Mouse (Mus musculus): Measurements from ENCODE around the gene Vhl. TPM values are rescaled to one million over a fixed set of nuclear protein-coding genes. Genes with fewer than 3 reads are reported as not detected.
A peak's percentile ranks its signal among the peaks of the same experiment; 100 is the strongest.
"Not testable (repeated sequence)": the region's sequence is repeated elsewhere in the genome, so short reads cannot be mapped to it uniquely, and the experiment has no call there.

Vhl gene
- polyA plus RNA-seq, 1 experiment from 2014 or later, result 39.5 TPM

- Histone ChIP-seq H3K9me3 (no peaks in the 10 kb centered on the region), H3K36me3 (no peaks in the 10 kb centered on the region; the same call in 1 of the 2 replicates), H3K27ac (peak overlapping the region; percentile 57; the same call in 1 of the 2 replicates), H3K4me2 (no peak overlapping the region), H3K9ac (no peak overlapping the region), H3K4me3 (replicated peaks) (no peak overlapping the region), H3K4me1 (peaks cover 10% of the 10 kb centered on the region), H3K27me3 (replicated peaks) (no peaks in the 10 kb centered on the region)
- WGBS, result 62% methylated on average over 8 of the region's 8 CpGs
- ATAC-seq (ENCODE audit: insufficient read depth, low FRiP score, low read depth), result no peak
Observed at GRCm38 (mm10) chr6:113667611-113668122, 43.9 kb downstream of the Vhl start.

- Histone ChIP-seq H3K27ac (peak overlapping the region; percentile 87), H3K27me3 (replicated peaks) (no peaks in the 10 kb centered on the region), H3K4me3 (replicated peaks) (no peak overlapping the region), H3K36me3 (no peaks in the 10 kb centered on the region; the same call in 1 of the 2 replicates), H3K9me3 (no peaks in the 10 kb centered on the region), H3K4me1 (peaks cover 10% of the 10 kb centered on the region), H3K9ac (no peak overlapping the region), H3K4me2 (peak overlapping the region; percentile 29; the same call in 1 of the 2 replicates)
- 34% methylated on average over 15 of the region's 15 CpGs for WGBS
- peak; percentile 90 for ATAC-seq (ENCODE audit: insufficient read depth, low FRiP score, low read depth)
Observed at GRCm38 (mm10) chr6:113668287-113669154, 44.8 kb downstream of the Vhl start.

GRCm38 (mm10) chr6:113669821-113670220, 46.1 kb downstream of the Vhl start:
- no peak overlapping the region for H3K4me2 ChIP-seq
- H3K4me3 ChIP-seq (replicated peaks), result no peak overlapping the region
- WGBS, result 51% methylated on average over 7 of the region's 7 CpGs
- H3K27ac ChIP-seq, result peak overlapping the region; percentile 87; the same call in 1 of the 2 replicates
- H3K27me3 ChIP-seq (replicated peaks), result no peaks in the 10 kb centered on the region
- ATAC-seq (ENCODE audit: insufficient read depth, low FRiP score, low read depth), result no peak
- H3K36me3 ChIP-seq, result no peaks in the 10 kb centered on the region; the same call in 1 of the 2 replicates
- H3K4me1 ChIP-seq, result peaks cover 10% of the 10 kb centered on the region
- H3K9me3 ChIP-seq, result no peaks in the 10 kb centered on the region
- H3K9ac ChIP-seq, result no peak overlapping the region

DNA sequence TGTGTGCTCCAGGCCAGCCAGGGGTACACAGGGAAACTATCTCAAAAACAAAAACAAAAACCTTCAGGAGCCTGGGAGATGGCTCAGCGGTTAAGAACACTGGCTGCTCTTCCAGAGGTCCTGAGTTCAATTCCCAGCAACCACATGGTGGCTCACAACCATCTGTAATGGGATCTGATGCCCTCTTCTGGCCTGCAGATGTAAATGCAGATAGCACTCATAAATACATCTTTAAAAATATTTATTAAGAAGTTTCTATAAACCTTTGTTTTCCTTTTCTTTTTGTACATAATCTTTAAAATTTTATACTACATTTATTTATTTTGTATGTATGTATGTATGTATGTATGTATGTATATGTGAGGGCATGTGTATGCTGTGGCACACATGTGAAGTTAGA, 48.3 kb downstream of the Vhl start:
- H3K4me1 ChIP-seq; H3K27me3 ChIP-seq (replicated peaks); H3K36me3 ChIP-seq; H3K4me3 ChIP-seq (replicated peaks); H3K27ac ChIP-seq; H3K9me3 ChIP-seq; ATAC-seq (ENCODE audit: insufficient read depth, low FRiP score, low read depth); H3K4me2 ChIP-seq; H3K9ac ChIP-seq: not testable (repeated sequence)
- WGBS, result 92% methylated on average over 1 of the region's 1 CpGs

- Histone ChIP-seq H3K9me3 (no peaks in the 10 kb centered on the region), H3K4me3 (replicated peaks) (no peak overlapping the region), H3K27me3 (replicated peaks) (no peaks in the 10 kb centered on the region), H3K9ac (no peak overlapping the region), H3K4me1 (peaks cover 7% of the 10 kb centered on the region), H3K27ac (no peak overlapping the region), H3K4me2 (no peak overlapping the region), H3K36me3 (no peaks in the 10 kb centered on the region; the same call in 1 of the 2 replicates)
- no peak for ATAC-seq (ENCODE audit: insufficient read depth, low FRiP score, low read depth)
- WGBS, result 74% methylated on average over 6 of the region's 6 CpGs
Observed at GRCm38 (mm10) chr6:113672989-113673388, 49.2 kb downstream of the Vhl start.

- Histone ChIP-seq H3K27ac (no peak overlapping the region), H3K4me1 (no peaks in the 10 kb centered on the region), H3K9ac (no peak overlapping the region), H3K4me2 (no peak overlapping the region), H3K36me3 (no peaks in the 10 kb centered on the region; the same call in 1 of the 2 replicates), H3K4me3 (replicated peaks) (no peak overlapping the region), H3K9me3 (no peaks in the 10 kb centered on the region), H3K27me3 (replicated peaks) (no peaks in the 10 kb centered on the region)
- ATAC-seq (ENCODE audit: insufficient read depth, low FRiP score, low read depth), result no peak
- 80% methylated on average over 4 of the region's 4 CpGs for WGBS
Observed at GRCm38 (mm10) chr6:113675234-113675633, 51.5 kb downstream of the Vhl start.

GRCm38 (mm10) chr6:113675991-113676390, 52.2 kb downstream of the Vhl start:
- Histone ChIP-seq H3K27me3 (replicated peaks) (no peaks in the 10 kb centered on the region), H3K4me2 (no peak overlapping the region), H3K27ac (no peak overlapping the region), H3K36me3 (no peaks in the 10 kb centered on the region; the same call in 1 of the 2 replicates), H3K4me1 (no peaks in the 10 kb centered on the region), H3K9me3 (no peaks in the 10 kb centered on the region), H3K4me3 (replicated peaks) (no peak overlapping the region), H3K9ac (no peak overlapping the region)
- ATAC-seq (ENCODE audit: insufficient read depth, low FRiP score, low read depth), result no peak
- WGBS, result 88% methylated on average over 9 of the region's 9 CpGs

DNA sequence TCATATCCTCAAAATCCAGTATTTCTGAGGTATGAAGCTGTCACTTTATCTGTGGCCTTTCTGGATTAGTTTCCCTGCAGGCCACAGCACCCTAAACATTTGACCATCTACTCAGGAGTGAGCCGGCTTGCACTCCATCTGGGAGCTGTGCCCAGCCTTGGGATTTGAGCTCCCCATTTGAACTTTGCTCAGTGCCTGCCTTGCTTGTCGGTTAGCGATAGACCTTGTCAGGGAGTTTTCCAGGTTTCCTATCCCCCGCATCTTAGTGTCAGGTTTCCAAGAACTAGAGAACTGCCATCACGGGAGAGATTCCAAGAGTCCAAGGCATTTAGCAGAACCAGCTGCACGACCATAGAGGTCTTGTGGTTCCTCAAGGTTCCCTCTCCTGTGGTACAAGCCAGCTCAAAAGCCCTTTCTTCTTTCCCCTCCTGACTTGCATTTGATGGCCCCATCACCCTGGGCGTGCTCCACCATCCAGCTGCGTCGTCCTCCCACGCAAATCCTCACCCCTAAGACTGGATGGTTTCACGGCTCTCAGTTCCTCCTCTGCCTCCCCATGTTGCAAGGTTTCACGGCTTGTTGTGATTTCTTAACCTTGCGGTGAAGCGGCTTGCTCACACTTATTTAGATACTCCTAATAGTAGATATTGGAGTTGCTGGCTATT, 53.4 kb downstream of the Vhl start:
- Histone ChIP-seq H3K36me3 (no peaks in the 10 kb centered on the region), H3K9ac (no peak overlapping the region), H3K4me1 (no peaks in the 10 kb centered on the region), H3K9me3 (no peaks in the 10 kb centered on the region), H3K4me2 (no peak overlapping the region), H3K27ac (no peak overlapping the region), H3K27me3 (replicated peaks) (no peaks in the 10 kb centered on the region), H3K4me3 (replicated peaks) (no peak overlapping the region)
- no peak for ATAC-seq (ENCODE audit: insufficient read depth, low FRiP score, low read depth)
- WGBS, result 65% methylated on average over 14 of the region's 14 CpGs

- no peaks in the 10 kb centered on the region for H3K9me3 ChIP-seq
- no peak for ATAC-seq (ENCODE audit: insufficient read depth, low FRiP score, low read depth)
- H3K4me1 ChIP-seq, result no peaks in the 10 kb centered on the region
- no peak overlapping the region for H3K4me2 ChIP-seq
- no peak overlapping the region for H3K4me3 ChIP-seq (replicated peaks)
- no peak overlapping the region for H3K9ac ChIP-seq
- no peak overlapping the region for H3K27ac ChIP-seq
- no peaks in the 10 kb centered on the region for H3K27me3 ChIP-seq (replicated peaks)
- no peaks in the 10 kb centered on the region for H3K36me3 ChIP-seq
- WGBS, result 79% methylated on average over 14 of the region's 14 CpGs
Observed at GRCm38 (mm10) chr6:113678246-113679012, 54.7 kb downstream of the Vhl start.

DNA sequence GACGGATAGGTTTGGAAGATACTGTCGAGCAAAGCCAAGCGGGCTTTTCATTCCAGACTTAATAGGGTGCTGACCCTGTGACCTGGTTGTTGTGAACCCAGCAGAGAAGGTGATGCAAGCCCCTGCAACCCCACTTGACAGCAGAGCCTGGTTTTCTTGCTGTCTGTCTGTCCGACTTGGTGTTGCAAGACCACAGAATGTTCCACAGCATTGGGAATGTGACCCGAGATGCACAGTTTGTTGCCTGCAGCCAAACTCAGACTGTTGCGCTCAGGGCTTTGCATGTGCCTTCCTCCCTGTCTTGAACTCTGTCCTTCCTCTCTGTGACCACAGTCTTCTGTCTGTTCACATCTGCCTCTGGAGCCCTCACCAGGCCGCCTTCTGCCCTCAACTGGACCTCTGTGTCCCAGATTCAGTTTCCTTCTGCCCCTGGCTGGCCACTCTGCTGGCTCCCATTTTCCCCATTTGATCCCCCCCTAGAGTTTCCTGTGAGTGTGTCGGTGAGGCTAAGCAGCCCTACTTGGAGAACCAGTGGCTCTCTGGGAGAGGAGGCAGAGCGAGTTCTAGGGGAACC, 56.3 kb downstream of the Vhl start:
- no peak overlapping the region for H3K4me2 ChIP-seq
- no peak overlapping the region for H3K27ac ChIP-seq
- WGBS, result 76% methylated on average over 9 of the region's 9 CpGs
- H3K36me3 ChIP-seq, result no peaks in the 10 kb centered on the region
- no peaks in the 10 kb centered on the region for H3K9me3 ChIP-seq
- no peaks in the 10 kb centered on the region for H3K4me1 ChIP-seq
- H3K4me3 ChIP-seq (replicated peaks), result no peak overlapping the region
- no peaks in the 10 kb centered on the region for H3K27me3 ChIP-seq (replicated peaks)
- no peak overlapping the region for H3K9ac ChIP-seq
- no peak for ATAC-seq (ENCODE audit: insufficient read depth, low FRiP score, low read depth)

All from stomach, embryonic 15.5 days (tissue).